In the genomic region with DNA sequence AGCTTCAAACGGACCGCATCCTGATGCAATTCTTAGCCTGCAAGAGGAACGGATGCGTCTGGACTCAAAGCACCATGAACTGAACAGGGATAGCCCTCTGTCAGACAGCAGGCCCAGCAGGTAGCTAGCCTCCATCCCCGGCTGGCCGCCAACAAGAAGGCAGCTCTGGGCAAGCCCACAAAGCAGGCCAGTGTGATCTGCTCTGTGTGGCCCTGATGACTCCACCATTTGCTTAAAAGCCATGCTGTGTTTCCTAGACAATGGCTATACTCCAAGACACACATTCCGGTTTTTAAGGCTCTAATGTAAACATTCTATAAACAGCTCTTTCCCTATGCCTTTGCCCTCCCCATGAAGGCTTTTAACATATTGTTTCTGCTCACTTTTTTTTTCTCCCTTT, we compare ENCODE assay signal across 10 mouse cellular contexts.
DNase-seq lines count a peak whose midpoint lies in the region; ATAC-seq lines count a peak whose summit lies in the region.
"Had no signal": no experiment of that assay in that cellular context is flagged by ENCODE, and none has a peak within 500 bp of the region (broad histone marks: within the 10 kb centered on the region; RNA-seq: fewer than 3 reads in every experiment).

No protein-coding gene starts in this region.

- WGBS in lung, embryonic 15.5 days: 49% methylated on average over 7 of the region's 7 CpGs
- 75% methylated on average over 7 of the region's 7 CpGs for WGBS in limb, embryonic 12.5 days

- no peaks in the 10 kb centered on the region for H3K36me3 ChIP-seq in lung, embryonic 15.5 days
- no peaks in the 10 kb centered on the region for H3K36me3 ChIP-seq in limb, embryonic 12.5 days

- no peaks in the 10 kb centered on the region for H3K27me3 ChIP-seq in lung, embryonic 15.5 days
- no peaks in the 10 kb centered on the region; the same call in 1 of the 2 replicates for H3K27me3 ChIP-seq in limb, embryonic 12.5 days
- H3K27me3 ChIP-seq: forebrain, embryonic 13.5 days had no signal

- peak; percentile 55; the same call in 1 of the 2 replicates for ATAC-seq in lung, embryonic 15.5 days (ENCODE audit: borderline replicate concordance, extremely low read depth, low FRiP score, low TSS enrichment)
- ATAC-seq in limb, embryonic 12.5 days (ENCODE audit: insufficient number of reproducible peaks, insufficient read depth, low FRiP score, low TSS enrichment, low read depth): no peak
- ATAC-seq: forebrain, embryonic 13.5 days had no signal

- H3K27ac ChIP-seq in lung, embryonic 15.5 days: no peak overlapping the region
- 0 out of 2 replicates have a peak overlapping the region, but pooled peaks have one; percentile 42 for H3K27ac ChIP-seq in limb, embryonic 12.5 days
- H3K27ac ChIP-seq: forebrain, embryonic 13.5 days had no signal

- H3K4me3 ChIP-seq in lung, embryonic 15.5 days: no peak overlapping the region
- no peak overlapping the region for H3K4me3 ChIP-seq in limb, embryonic 12.5 days (replicated peaks)
- H3K4me3 ChIP-seq: forebrain, embryonic 13.5 days had no signal

- no peak overlapping the region for H3K9ac ChIP-seq in lung, embryonic 15.5 days
- no peak overlapping the region for H3K9ac ChIP-seq in limb, embryonic 12.5 days (replicated peaks)
- H3K9ac ChIP-seq: forebrain, embryonic 13.5 days had no signal

- H3K4me1 ChIP-seq in lung, embryonic 15.5 days: peaks cover 11% of the 10 kb centered on the region
- peaks cover 19% of the 10 kb centered on the region for H3K4me1 ChIP-seq in limb, embryonic 12.5 days (replicated peaks)
- H3K4me1 ChIP-seq: forebrain, embryonic 13.5 days had no signal

- H3K9me3 ChIP-seq in lung, embryonic 15.5 days: no peaks in the 10 kb centered on the region
- no peaks in the 10 kb centered on the region for H3K9me3 ChIP-seq in limb, embryonic 12.5 days
- H3K9me3 ChIP-seq: forebrain, embryonic 13.5 days had no signal

- no peak overlapping the region for H3K4me2 ChIP-seq in lung, embryonic 15.5 days
- no peak overlapping the region for H3K4me2 ChIP-seq in limb, embryonic 12.5 days
- H3K4me2 ChIP-seq: forebrain, embryonic 13.5 days had no signal

- DNase-seq in lung, postnatal 25 days (ENCODE audit: low spot score): no peak
- peak; percentile 86 for DNase-seq in cerebellum, adult 11 months
- peak; percentile 95 to 97 for DNase-seq in cerebellum, postnatal 10 days
- no peak for DNase-seq in B cell, adult 2 months
- DNase-seq in left cerebral cortex, adult 11 months (ENCODE audit: low spot score): no peak
- DNase-seq: kidney, postnatal 36 days; lung, postnatal 14 days had no signal

Comparison
In these comparisons a context has a peak if more than half of its experiments do, and no peak if none do; other contexts are left out.
1. DNase-seq: peak in cerebellum, adult 11 months (single experiment) and cerebellum, postnatal 10 days (2 of 2); none in lung, postnatal 25 days (single experiment), B cell, adult 2 months (0 of 2) and left cerebral cortex, adult 11 months (single experiment).